Mouse (Mus musculus) urinary bladder, postnatal 4 days (tissue): ENCODE data around the gene Zfp646.
"Not testable (repeated sequence)": the region's sequence is repeated elsewhere in the genome, so short reads cannot be mapped to it uniquely, and the experiment has no call there.

ENCODE experiments used
- DNase-seq, 2 experiments: peaks; one replicate each; pipeline ENCODE4 v3.0.0; 2021 to 2022; ENCODE audit warnings: low spot score in 2 of 2

Zfp646 gene

DNA sequence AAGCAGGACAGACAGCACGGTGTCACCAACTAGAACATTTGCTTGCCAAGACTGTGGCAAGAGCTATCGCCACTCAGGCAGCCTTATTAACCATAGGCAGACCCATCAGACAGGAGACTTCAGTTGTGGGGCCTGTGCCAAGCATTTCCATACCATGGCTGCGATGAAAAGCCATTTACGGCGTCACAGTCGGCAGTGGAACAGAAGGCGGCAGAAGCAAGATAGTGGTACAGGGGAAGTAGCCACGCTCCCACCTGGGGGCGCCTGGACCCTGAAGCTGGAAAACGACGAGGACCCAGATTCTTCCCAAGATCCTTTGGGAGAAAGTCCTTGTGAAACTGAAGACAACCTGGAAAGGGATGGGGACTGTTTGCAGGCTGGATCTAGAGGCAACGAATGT lies 4.4 kb downstream of the Zfp646 start:
- DNase-seq = no peak

DNA sequence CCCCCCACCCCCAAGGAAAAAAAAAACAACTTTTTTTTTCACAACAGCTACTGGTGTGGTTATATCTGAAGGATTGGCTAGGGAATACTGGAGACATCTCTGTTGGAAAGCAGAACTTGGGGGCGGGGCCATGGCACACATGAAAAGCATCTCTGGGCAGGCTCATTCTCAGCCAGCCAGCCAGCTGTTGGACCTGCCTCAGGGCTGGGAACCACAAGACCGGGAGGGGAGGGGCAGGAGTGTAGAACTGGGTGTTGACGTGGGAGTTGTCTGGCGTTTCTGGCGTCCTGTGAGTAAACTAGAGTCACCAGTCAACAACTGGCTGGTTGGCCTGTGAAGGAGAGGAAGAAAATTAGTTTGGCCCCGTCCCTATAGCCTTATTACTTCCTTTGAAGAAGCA lies 9.9 kb downstream of the Zfp646 start:
- DNase-seq = peak; percentile 69 to 76

GRCm38 (mm10) chr7:127886551-127886950 lies 10.5 kb downstream of the Zfp646 start:
- DNase-seq = no peak

- DNase-seq = no peak
Measured at GRCm38 (mm10) chr7:127887191-127887590, 11.2 kb downstream of the Zfp646 start.

GRCm38 (mm10) chr7:127887781-127888180 lies 11.8 kb downstream of the Zfp646 start:
- no peak for DNase-seq

DNA sequence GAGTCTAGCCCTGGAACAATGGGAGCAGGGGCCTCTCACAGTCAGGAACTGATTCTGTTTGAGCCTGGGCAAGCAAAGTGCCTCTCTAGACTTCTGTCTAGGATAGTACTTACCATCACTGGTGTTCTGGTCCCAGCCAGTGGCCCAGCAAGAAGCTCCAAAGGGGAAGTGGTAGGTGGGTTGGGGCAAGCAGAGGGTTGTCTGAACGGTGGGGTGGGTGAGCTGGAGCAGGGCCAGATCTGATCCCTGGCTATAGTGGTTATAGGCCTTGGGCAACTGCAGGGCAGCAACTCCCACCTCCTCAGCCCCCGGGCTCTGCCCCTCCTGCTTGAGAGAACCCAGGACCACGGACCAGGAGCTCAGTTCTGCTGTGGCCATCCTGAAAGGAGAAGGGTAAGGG lies 12.8 kb downstream of the Zfp646 start:
- no peak for DNase-seq

DNA sequence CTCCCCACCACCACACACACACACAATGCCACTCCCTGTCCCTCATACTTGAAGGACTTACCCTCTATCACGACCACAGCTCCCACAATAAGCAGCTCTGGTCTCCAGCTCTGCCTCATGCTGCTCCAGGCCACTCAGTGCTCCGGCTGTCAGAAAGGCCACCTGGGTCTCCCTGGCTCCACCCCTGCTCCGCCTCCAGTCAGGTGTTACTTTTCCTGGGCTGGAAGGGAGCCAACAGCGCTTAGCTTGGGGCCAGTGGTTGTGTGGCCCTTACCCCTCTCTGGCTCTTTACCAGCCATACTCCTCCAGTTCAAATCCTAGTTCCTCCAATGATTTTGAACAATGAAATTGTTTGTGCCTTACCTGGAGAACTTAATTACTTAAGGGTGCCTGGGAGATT lies 14.8 kb downstream of the Zfp646 start, which contains the start of gene Prss53:
TSS of gene Prss53 (minus strand) at position 173 of the 400 bp plus-strand sequence.
- no peak for DNase-seq

DNA sequence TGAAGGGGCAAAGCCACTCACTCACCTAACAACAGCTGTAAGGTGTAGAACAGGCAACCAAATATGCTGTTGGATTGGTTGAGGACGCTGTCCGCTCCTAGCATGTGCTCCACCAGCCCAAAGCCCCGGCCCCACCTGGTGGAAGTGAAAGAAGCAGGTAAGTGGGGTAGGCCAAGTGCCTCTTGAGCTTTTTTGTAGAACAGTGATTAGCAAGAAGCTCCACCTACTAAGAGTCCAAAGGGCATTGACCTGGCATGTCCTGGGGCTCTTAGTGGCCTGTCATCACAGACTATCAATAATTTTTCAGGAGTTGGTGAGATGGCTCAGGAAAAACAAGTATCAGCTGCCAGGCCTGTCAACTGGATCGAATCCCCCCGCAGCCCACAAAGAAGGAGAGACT lies 18.5 kb downstream of the Zfp646 start:
- DNase-seq = no peak

DNA sequence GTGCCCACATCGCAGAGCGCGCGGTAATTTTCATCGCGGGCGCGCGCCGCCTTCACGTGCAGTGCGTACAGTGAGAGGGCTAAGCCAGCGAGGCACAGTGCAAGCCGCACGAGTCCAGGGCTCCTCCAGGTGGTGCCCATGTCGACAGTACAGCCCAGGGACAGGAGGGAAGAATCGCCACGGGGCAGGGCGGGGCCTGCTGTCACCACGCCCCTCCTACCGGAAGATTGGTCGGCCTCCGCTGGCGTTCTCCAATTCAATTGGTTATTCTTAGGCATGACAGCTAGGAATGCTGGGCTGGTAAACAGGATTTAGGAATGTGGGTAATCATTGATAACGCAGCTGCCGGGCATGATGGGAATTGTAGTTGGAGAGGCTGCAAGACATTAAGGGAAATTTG lies 19.4 kb downstream of the Zfp646 start, which contains the start of the genes Gm21974 and Vkorc1:
TSS of gene Gm21974 (minus strand) at position 13 of the 400 bp plus-strand sequence.
TSS of gene Vkorc1 (minus strand) at position 176 of the 400 bp plus-strand sequence.
- peak; percentile 94 to 95 for DNase-seq

GRCm38 (mm10) chr7:127895891-127896290 lies 19.9 kb downstream of the Zfp646 start:
- not testable (repeated sequence) for DNase-seq

DNA sequence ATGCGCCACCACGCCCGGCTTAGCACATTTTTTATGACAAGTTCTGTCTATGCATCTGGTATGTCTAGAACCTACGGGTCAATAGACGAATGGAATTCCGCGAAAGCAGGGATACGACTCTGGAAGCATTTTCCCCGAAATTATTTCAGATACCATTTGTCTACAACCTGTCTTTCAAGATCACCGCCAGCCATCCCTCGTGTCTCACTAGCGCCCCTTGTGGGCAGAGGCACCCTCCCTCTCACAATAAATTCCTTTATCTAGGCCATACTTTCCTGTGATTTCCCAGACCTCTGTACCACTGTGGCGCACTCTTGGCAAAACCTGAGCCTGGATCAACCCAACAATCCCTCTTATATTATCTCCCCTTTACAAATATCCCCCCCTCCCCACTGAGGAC lies 20.4 kb downstream of the Zfp646 start:
- DNase-seq = no peak

- DNase-seq = no peak
Measured at GRCm38 (mm10) chr7:127897542-127897941, 21.5 kb downstream of the Zfp646 start.

DNA sequence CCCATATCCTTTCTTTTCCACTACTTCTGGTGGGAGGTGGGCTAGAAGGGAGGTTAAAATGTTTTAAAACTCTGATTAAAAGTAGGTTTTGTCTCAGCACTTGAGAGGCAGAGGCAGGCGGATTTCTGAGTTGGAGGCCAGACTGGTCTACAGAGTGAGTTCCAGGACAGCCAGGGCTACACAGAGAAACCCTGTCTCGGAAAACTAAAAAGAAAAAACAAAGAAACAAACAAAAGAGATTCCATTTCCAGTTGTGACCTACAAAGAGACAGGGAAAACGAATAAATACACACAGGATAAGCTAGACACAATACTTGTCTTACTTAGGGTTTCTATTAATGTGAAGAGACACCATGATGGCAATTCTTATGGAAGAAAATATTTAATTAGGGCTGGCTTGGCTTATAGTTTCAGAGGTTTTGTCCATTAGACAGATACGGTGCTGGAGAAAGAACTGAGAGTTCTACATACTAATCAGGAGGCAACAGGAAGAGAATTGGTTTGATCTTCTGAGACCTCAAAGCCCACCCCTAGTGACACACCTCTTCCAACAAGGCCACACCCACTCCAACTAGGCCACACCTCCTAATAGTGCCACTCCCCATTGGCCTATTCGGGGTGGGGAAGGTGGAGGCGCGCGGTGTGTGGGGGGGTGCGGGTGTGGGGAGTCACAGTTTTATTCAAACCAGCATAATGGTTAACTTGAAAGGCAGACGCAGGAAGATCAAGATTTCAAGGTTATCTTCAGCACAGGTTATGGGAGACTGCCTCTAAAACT lies 22.3 kb downstream of the Zfp646 start:
- no peak for DNase-seq

GRCm38 (mm10) chr7:127899997-127900396 lies 24.0 kb downstream of the Zfp646 start:
- DNase-seq = no peak

GRCm38 (mm10) chr7:127901772-127902171 lies 25.8 kb downstream of the Zfp646 start:
- no peak for DNase-seq

GRCm38 (mm10) chr7:127903971-127904796 lies 28.2 kb downstream of the Zfp646 start, which contains the start of gene Bckdk:
Gene Bckdk (plus strand): TSS chr7:127904082.
- DNase-seq = peak; percentile 77 to 83

- DNase-seq = no peak
Measured at GRCm38 (mm10) chr7:127907939-127908338, 31.9 kb downstream of the Zfp646 start.

DNA sequence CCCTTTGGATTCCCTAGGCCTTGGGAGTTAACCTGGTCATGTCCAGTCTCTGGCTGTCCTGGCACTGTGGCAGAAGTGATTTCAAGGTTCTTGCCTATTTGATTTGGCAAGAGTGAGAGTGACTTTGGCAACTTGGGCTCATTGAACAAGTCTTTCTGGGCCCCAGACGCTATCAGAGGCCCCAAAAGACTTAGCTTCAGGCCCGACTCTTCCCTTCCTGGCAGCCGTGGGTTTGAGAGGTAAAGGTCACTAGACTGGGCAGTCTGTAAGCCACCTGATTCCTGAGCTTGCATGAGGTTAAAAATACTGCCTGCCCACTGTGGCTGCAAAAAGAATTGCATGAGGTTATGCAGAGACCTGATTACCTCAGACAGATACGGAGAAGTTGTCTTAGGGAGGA lies 32.6 kb downstream of the Zfp646 start:
- DNase-seq = no peak

- peak; percentile 84 to 87 for DNase-seq
Measured at GRCm38 (mm10) chr7:127912190-127912871, 36.3 kb downstream of the Zfp646 start, which contains the start of gene Kat8. Gene Kat8 (plus strand): TSS chr7:127912516.

GRCm38 (mm10) chr7:127912938-127913337 lies 36.9 kb downstream of the Zfp646 start:
- no peak for DNase-seq

- no peak for DNase-seq
Measured at GRCm38 (mm10) chr7:127915293-127915692, 39.3 kb downstream of the Zfp646 start.

DNA sequence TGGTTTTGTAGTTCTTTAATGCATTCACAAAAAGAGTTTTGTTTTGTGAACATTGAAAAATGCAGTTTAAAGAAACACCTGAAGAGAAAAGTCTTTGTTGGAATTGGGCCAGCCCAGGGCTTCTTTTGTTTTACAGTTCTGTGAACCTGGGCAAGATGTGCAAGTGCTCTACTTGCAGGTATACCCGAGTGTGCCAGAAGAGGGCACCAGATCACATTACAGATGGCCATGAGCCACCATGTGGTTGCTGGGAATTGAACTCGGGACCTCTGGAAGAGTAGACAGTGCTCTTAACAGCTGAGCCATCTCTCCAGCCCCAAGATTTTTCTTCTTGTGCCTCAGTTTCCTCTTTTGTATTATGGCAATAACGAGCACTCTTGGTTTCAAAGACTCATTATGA lies 42.2 kb downstream of the Zfp646 start:
- DNase-seq = no peak
